Mouse (Mus musculus): ENCODE results near the gene Grik5. TPM values are rescaled to one million over a fixed set of nuclear protein-coding genes. Genes with fewer than 3 reads are reported as not detected.
A peak's percentile ranks its signal among the peaks of the same experiment; 100 is the strongest.

Grik5 gene
- polyA plus RNA-seq, 1 experiment from 2014 or later = 17.1 TPM

DNA sequence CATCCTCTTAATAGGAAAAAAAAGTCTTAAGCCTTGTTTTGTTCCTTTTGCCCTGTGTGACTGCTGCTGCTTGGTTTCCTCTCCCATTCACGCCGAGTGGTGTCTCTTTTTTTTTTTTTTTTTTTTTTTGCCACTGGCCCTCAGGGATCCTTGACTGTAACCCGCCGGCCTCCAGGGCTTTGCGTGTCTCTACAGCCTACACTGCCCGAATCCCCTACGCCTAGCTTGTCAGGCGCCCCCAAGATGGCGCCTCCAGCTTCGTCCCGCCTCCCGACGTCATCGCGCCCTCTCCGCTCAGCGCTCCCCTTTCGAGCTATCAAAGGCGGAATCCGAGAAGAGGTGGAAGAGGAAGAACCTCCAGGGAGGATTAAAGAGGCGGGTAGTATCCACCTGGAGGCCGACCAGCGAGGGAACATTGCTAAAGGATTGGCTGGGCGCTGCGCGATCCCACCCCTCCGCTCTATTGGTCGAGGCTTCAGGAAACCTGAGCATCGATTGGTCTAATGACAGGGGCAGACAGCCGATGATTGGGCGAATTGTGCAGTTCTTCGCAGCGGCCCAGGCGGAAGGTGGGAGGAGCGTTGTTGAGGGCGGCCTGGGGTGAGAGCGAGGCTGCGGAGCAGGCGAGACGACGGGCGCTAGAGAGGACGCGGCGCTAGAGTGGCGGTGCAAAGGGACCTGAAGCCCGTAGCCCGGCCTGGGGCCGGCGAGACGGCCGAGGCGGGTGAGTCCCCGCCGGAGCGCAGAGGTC is 4.7 kb upstream of the Grik5 start:
- ATAC-seq (replicated peaks) = peak; percentile 97
- 0% methylated on average over 56 of the region's 56 CpGs for WGBS
- Histone ChIP-seq H3K27me3 (no peaks in the 10 kb centered on the region), H3K4me1 (peaks cover 50% of the 10 kb centered on the region), H3K27ac (replicated peaks) (peak overlapping the region; percentile 97), H3K9ac (replicated peaks) (peak overlapping the region; percentile 83), H3K9me3 (no peaks in the 10 kb centered on the region), H3K4me2 (replicated peaks) (peak overlapping the region; percentile 71), H3K4me3 (peak overlapping the region; percentile 79), H3K36me3 (peaks cover 25% of the 10 kb centered on the region)

DNA sequence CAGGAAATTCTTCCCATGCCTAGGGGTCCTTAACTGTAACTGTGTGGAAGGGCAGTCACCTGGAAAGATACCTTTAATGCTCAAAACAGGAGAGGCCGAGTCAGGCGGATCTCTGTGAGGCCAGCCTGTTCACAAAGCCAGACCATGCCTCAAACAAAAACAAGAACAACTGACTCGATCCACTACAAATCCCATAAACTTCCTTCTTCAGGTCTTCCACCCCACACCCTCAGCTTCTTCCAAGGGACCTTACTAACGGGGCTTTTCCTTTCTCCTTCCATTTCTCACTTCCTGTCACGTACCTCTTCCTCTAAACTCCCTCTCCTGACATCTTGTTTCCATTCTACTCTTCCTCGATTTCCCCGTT is 4.1 kb upstream of the Grik5 start:
- Histone ChIP-seq H3K36me3 (peaks cover 20% of the 10 kb centered on the region), H3K9me3 (no peaks in the 10 kb centered on the region), H3K4me1 (peaks cover 53% of the 10 kb centered on the region), H3K27me3 (no peaks in the 10 kb centered on the region), H3K4me2 (replicated peaks) (peak overlapping the region; percentile 71), H3K27ac (replicated peaks) (peak overlapping the region; percentile 97), H3K4me3 (peak overlapping the region; percentile 79), H3K9ac (replicated peaks) (peak overlapping the region; percentile 69)
- no peak for ATAC-seq (replicated peaks)
- WGBS = 15% methylated on average over 7 of the region's 7 CpGs

DNA sequence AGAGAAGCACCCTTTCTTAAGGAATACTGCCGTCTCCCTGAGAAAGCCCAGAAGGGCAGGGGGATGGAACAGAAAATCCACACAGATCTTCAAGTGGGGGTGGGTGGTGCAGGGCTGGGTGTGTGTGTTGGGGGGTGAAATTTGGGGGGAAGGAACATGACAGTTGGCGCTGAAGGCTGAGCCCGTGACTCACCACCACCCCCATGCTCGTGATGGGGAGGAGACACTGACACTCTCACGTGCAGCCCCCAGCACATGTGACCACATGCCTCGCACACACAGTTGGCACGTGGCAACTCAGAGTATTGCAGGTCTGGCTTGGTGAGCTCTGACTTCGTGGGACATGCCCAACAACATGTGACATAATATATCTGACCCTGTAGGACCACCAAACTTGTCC is 1.8 kb upstream of the Grik5 start:
- no peak for ATAC-seq (replicated peaks)
- Histone ChIP-seq H3K27me3 (no peaks in the 10 kb centered on the region), H3K4me1 (peaks cover 70% of the 10 kb centered on the region), H3K4me3 (no peak overlapping the region), H3K4me2 (replicated peaks) (no peak overlapping the region), H3K9me3 (no peaks in the 10 kb centered on the region), H3K9ac (replicated peaks) (peak overlapping the region; percentile 96; the same call in 1 of the 2 replicates), H3K36me3 (no peaks in the 10 kb centered on the region), H3K27ac (replicated peaks) (peak overlapping the region; percentile 92)
- 74% methylated on average over 8 of the region's 8 CpGs for WGBS

- no peaks in the 10 kb centered on the region for H3K27me3 ChIP-seq
- H3K27ac ChIP-seq (replicated peaks) = peak overlapping the region; percentile 92
- no peaks in the 10 kb centered on the region for H3K9me3 ChIP-seq
- 0% methylated on average over 26 of the region's 33 CpGs for WGBS
- peaks cover 70% of the 10 kb centered on the region for H3K4me1 ChIP-seq
- H3K4me2 ChIP-seq (replicated peaks) = peak overlapping the region; percentile 93
- peak overlapping the region; percentile 96 for H3K9ac ChIP-seq (replicated peaks)
- H3K36me3 ChIP-seq = peaks cover 5% of the 10 kb centered on the region
- ATAC-seq (replicated peaks) = peak; percentile 12; the same call in 1 of the 2 replicates
- peak overlapping the region; percentile 83 for H3K4me3 ChIP-seq
These were observed 707 bp upstream of the Grik5 start for GRCm38 (mm10) chr7:25072716-25073390.

DNA sequence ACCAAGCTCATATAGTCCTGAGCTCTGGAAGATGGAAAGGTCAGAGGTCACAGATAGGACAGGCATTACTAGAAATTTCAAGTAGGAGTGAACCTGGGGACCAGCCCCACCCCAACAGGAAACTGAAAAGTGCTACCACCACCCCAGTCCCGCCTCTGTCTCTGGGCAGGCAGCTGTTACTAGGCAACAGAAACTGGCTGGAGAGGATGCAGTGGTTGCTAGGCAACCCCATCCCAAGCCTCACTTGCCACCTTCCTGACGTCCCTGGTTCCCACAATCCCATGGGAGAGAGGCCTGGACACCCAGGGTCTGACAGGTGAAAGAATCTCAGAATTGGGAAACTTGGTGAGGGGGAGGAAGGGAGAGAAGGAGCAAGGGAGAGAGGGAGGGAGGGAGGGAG is 3.4 kb downstream of the Grik5 start:
- H3K27ac ChIP-seq (replicated peaks) = 0 out of 2 replicates have a peak overlapping the region, but pooled peaks have one; percentile 2
- peak; percentile 34 for ATAC-seq (replicated peaks)
- 4% methylated on average over 2 of the region's 2 CpGs for WGBS

DNA sequence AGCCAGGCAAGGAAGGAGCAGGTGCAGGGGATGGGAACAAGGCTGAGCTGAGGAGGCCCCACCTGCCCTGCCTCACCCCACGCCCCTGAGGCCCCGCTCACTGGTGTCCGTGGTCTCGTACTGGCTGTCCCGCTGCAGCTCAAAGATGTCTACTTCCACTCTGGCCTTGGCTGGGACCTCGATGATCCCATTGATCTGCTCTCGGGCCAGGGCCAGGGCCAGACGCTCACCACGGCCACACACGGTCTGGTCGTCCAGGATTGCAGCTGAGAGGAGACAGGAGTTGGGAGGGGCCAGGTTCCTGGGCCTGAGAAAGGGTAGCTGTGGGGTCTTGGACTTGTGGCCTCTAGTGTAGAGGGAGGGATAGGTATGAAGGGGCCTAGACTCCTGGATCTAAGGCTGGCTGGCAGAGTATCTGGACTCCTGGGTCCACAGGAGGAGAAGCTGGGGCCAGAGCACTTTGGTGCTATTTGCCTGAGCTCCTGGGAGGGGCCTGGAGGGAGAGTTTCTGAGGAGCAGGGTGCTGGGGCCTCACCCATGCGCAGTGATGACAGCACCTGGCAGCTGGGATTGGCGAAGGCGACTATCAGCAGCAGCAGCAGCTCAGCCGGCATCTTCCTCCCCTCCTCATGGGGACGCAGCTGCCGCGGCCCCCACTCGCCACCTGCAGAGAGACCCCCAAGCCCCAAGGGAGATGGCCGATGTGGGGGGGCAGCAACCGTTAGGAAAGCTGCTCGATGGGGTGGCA is 4.1 kb downstream of the Grik5 start:
- no peaks in the 10 kb centered on the region for H3K9me3 ChIP-seq
- no peaks in the 10 kb centered on the region for H3K27me3 ChIP-seq
- H3K4me2 ChIP-seq (replicated peaks) = peak overlapping the region; percentile 0; the same call in 1 of the 2 replicates
- H3K36me3 ChIP-seq = peaks cover 49% of the 10 kb centered on the region
- WGBS = 84% methylated on average over 22 of the region's 22 CpGs
- 0 out of 2 replicates have a peak overlapping the region, but pooled peaks have one; percentile 8 for H3K4me3 ChIP-seq
- no peak overlapping the region for H3K9ac ChIP-seq (replicated peaks)
- H3K4me1 ChIP-seq = peaks cover 37% of the 10 kb centered on the region
- ATAC-seq (replicated peaks) = no peak
- H3K27ac ChIP-seq (replicated peaks) = 0 out of 2 replicates have a peak overlapping the region, but pooled peaks have one; percentile 2

More for the DNA sequence above, 3.4 kb downstream of the Grik5 start:
- H3K4me3 ChIP-seq = peak overlapping the region; percentile 8; the same call in 1 of the 2 replicates
- peaks cover 44% of the 10 kb centered on the region for H3K4me1 ChIP-seq
- peak overlapping the region; percentile 0; the same call in 1 of the 2 replicates for H3K4me2 ChIP-seq (replicated peaks)
- H3K36me3 ChIP-seq = peaks cover 44% of the 10 kb centered on the region
- H3K9me3 ChIP-seq = no peaks in the 10 kb centered on the region
- no peaks in the 10 kb centered on the region for H3K27me3 ChIP-seq
- no peak overlapping the region for H3K9ac ChIP-seq (replicated peaks)

DNA sequence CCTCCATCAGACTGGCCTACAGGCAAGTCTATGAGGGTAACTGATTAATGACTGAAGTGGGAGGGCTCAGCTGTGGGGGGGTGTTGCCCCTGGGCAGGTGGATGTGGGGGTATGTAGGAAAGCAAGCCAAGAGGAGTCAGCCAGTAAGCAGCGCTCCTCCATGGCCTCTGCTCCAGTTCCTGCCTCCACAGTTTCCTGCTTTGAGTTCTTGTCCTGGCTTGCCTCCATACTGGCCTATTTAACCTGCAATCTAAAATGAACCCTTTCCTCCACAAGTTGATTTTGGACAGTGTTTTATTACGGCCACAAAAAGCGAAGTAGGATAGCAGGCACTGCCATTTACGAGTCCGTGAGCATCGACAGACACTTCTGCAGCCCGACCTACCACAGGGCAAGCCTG is 4.8 kb downstream of the Grik5 start:
- Histone ChIP-seq H3K9me3 (no peaks in the 10 kb centered on the region), H3K4me1 (peaks cover 36% of the 10 kb centered on the region), H3K27me3 (no peaks in the 10 kb centered on the region), H3K4me3 (no peak overlapping the region), H3K4me2 (replicated peaks) (no peak overlapping the region), H3K36me3 (peaks cover 57% of the 10 kb centered on the region), H3K27ac (replicated peaks) (no peak overlapping the region), H3K9ac (replicated peaks) (no peak overlapping the region)
- ATAC-seq (replicated peaks) = no peak
- 95% methylated on average over 7 of the region's 7 CpGs for WGBS

DNA sequence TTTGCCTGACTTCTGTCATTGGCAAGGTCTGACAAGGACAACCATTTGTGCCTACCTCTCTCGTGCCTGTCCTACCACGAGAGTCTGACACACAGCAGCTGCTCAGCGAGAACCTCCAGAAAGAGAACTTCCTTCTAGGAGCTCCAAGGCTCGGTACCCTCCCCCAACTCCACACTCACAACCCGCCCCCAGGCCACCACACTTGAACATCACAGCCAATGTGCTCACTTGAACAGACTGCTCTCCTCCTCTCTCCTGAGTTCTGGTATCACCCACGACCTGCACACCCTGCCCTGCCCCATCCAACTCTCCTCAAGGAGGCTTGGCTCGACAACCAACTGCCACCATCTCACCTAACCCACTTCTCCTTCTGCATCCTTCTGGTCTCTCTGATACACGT is 8.2 kb downstream of the Grik5 start:
- H3K4me3 ChIP-seq = no peak overlapping the region
- H3K9ac ChIP-seq (replicated peaks) = no peak overlapping the region
- H3K4me1 ChIP-seq = peaks cover 10% of the 10 kb centered on the region
- H3K27ac ChIP-seq (replicated peaks) = no peak overlapping the region
- 88% methylated on average over 8 of the region's 8 CpGs for WGBS
- no peaks in the 10 kb centered on the region for H3K9me3 ChIP-seq
- H3K27me3 ChIP-seq = no peaks in the 10 kb centered on the region
- peaks cover 90% of the 10 kb centered on the region for H3K36me3 ChIP-seq
- no peak overlapping the region for H3K4me2 ChIP-seq (replicated peaks)
- no peak for ATAC-seq (replicated peaks)

DNA sequence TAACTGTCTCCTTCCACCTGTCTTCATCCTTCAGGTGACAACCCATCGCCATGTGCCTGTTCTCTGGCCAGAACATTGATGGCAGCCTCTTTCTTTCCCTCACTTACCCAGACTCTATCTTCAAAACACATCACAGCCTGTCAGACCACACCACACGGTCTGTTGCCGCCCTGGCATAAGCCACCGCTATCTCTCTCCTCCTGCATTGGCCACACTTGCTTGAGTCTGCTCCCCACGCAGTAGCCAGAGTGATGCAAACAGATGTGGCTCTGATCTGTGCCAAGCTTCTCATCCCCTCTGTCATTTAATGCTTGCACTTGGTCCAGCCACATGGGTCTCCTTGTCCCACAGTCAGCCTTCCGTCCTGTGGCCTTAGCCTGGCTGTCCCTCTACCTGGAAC is 8.8 kb downstream of the Grik5 start:
- H3K36me3 ChIP-seq = peaks cover 95% of the 10 kb centered on the region
- H3K27me3 ChIP-seq = no peaks in the 10 kb centered on the region
- WGBS = 92% methylated on average over 6 of the region's 6 CpGs
- H3K9ac ChIP-seq (replicated peaks) = no peak overlapping the region
- H3K27ac ChIP-seq (replicated peaks) = no peak overlapping the region
- H3K4me1 ChIP-seq = peaks cover 4% of the 10 kb centered on the region
- no peak overlapping the region for H3K4me2 ChIP-seq (replicated peaks)
- H3K9me3 ChIP-seq = no peaks in the 10 kb centered on the region
- no peak for ATAC-seq (replicated peaks)
- no peak overlapping the region for H3K4me3 ChIP-seq

- no peak overlapping the region for H3K4me2 ChIP-seq (replicated peaks)
- H3K36me3 ChIP-seq = peaks cover 94% of the 10 kb centered on the region
- ATAC-seq (replicated peaks) = no peak
- no peak overlapping the region for H3K4me3 ChIP-seq
- no peaks in the 10 kb centered on the region for H3K27me3 ChIP-seq
- H3K27ac ChIP-seq (replicated peaks) = no peak overlapping the region
- H3K9ac ChIP-seq (replicated peaks) = no peak overlapping the region
- no peaks in the 10 kb centered on the region for H3K9me3 ChIP-seq
- H3K4me1 ChIP-seq = no peaks in the 10 kb centered on the region
- 97% methylated on average over 14 of the region's 14 CpGs for WGBS
These were observed 13.3 kb downstream of the Grik5 start for GRCm38 (mm10) chr7:25058836-25059235.

DNA sequence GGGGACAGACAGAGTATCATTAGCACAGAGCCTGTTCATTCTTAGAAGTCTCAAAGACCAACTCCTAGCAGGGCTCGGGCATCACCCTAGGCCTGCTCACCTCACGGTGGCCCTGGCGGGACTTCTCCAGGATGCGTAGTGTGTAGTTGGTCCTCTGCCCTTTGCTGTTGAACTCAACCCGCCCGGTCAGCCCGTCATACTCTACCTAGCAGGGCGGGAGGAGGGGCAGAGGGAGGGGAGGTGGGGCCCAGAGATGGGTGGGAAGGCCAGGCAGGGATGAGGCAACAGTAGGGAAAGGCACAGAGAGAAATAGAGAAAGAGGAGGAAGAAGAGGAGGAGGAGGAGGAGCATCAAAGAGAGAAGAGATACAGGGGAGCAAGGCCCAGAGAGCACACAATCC is 13.8 kb downstream of the Grik5 start:
- H3K9ac ChIP-seq (replicated peaks) = no peak overlapping the region
- no peak for ATAC-seq (replicated peaks)
- no peaks in the 10 kb centered on the region for H3K27me3 ChIP-seq
- H3K36me3 ChIP-seq = peaks cover 96% of the 10 kb centered on the region
- no peak overlapping the region for H3K4me3 ChIP-seq
- H3K4me2 ChIP-seq (replicated peaks) = no peak overlapping the region
- H3K27ac ChIP-seq (replicated peaks) = no peak overlapping the region
- WGBS = 89% methylated on average over 8 of the region's 8 CpGs
- H3K9me3 ChIP-seq = no peaks in the 10 kb centered on the region
- no peaks in the 10 kb centered on the region for H3K4me1 ChIP-seq

DNA sequence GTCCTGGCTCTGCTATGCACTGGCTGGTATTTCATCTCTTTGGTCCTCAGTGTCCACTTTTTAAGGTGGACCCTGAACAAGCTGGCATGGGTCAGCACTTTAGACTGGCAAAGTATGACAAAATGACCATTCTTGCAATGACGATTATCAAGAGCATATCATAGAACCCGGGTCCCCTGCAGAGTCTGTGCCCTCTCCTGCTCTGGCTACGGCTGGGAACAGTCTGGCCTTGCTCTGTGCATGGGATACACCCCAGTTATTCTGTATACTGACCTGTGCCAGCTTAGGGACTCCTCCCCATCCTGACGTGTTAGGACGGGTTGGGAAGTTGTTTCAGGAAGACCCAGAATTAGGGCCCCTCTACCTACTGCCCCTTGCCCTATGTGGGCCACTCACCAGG is 14.3 kb downstream of the Grik5 start:
- 93% methylated on average over 5 of the region's 5 CpGs for WGBS
- Histone ChIP-seq H3K4me3 (no peak overlapping the region), H3K9me3 (no peaks in the 10 kb centered on the region), H3K4me1 (no peaks in the 10 kb centered on the region), H3K27ac (replicated peaks) (no peak overlapping the region), H3K4me2 (replicated peaks) (no peak overlapping the region), H3K9ac (replicated peaks) (no peak overlapping the region), H3K36me3 (peaks cover 96% of the 10 kb centered on the region), H3K27me3 (no peaks in the 10 kb centered on the region)
- ATAC-seq (replicated peaks) = no peak
